Mouse (Mus musculus) heart, postnatal 0 days (tissue): ENCODE measurements around the gene Gata5.

Source experiments
- CTCF ChIP-seq: IDR thresholded peaks from 2 replicates; pipeline ENCODE4 v1.5.1; 2016; ENCODE audit warnings: antibody characterized with exemption, control low read depth, low read depth
- EP300 ChIP-seq: IDR thresholded peaks from 2 replicates; pipeline ENCODE4 v1.6.1; 2016; ENCODE audit warnings: antibody characterized with exemption, low read depth

DNA sequence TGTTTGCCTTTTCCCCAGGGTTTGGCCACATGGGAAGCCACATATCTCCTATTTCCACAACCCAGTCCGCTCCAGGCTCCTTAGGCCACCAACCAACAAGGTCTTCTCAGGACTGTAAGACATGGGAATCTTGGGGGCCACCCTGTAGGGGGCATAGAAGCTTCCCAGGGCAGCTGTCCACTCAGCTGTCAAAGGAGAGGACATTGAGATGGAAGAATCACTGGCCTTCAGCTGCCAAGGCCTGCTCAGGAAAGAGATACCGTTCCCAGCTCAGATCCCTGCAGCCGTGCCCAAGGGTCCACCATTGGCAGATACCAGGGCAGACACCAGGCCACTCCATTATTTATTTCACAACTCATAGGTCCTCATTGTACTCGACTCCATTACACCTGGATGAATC, 32.9 kb upstream of the Gata5 start:
- TF ChIP-seq EP300: no peak
- no peak for TF ChIP-seq CTCF
